Mouse (Mus musculus) embryonic facial prominence, embryonic 10.5 days (tissue): ENCODE results near the gene Caskin2. TPM values are rescaled to one million over a fixed set of nuclear protein-coding genes. Genes with fewer than 3 reads are reported as not detected.
A peak's percentile ranks its signal among the peaks of the same experiment; 100 is the strongest.

Experiments used
- DNase-seq: peaks from one replicate; pipeline ENCODE4 v3.0.0-alpha.2; 2017; ENCODE audit warnings: low spot score
- H3K27ac ChIP-seq: fragments of 300-500 bp; sonication (generic); replicated peaks from 2 replicates; pipeline ENCODE4 v1.5.1; 2016; ENCODE audit warnings: mild to moderate bottlenecking
- H3K27me3 ChIP-seq: fragments of 300-500 bp; sonication (generic); replicated peaks from 2 replicates; pipeline ENCODE4 v1.6.1; 2016; ENCODE audit warnings: low read depth, mild to moderate bottlenecking; ENCODE audit not compliant: poor library complexity, severe bottlenecking
- H3K36me3 ChIP-seq: fragments of 300-500 bp; sonication (generic); replicated peaks from 2 replicates; pipeline ENCODE4 v1.6.1; 2016; ENCODE audit warnings: mild to moderate bottlenecking, moderate library complexity
- H3K4me1 ChIP-seq: fragments of 300-500 bp; sonication (generic); 2 replicates; pipeline ENCODE4 v1.6.1; 2016
- H3K4me3 ChIP-seq: fragments of 300-500 bp; sonication (generic); 2 replicates; pipeline ENCODE4 v1.5.1; 2016; ENCODE audit warnings: mild to moderate bottlenecking, moderate library complexity
- H3K9me3 ChIP-seq: fragments of 300-500 bp; sonication (generic); 2 replicates; pipeline ENCODE4 v1.6.1; 2016; ENCODE audit warnings: mild to moderate bottlenecking
- WGBS: fragments of 180-500 bp; shearing (Covaris S2); methylation state at CpG from one replicate; pipeline ENCODE4 v1.1.7; 2016; 5-methylcytosine and 5-hydroxymethylcytosine counted together
- polyA plus RNA-seq: library from polyadenylated mRNA; unstranded; fragments of >200 nt; fragmentation: Nextera tagmentation; extraction: Ambion mirVana; gene quantifications from 2 replicates; pipeline ENCODE4 v1.2.1, GENCODE M21; 2016

Gene Caskin2
- polyA plus RNA-seq, 1 experiment from 2014 or later = 20.3 TPM

GRCm38 (mm10) chr11:115811381-115812093 lies 1.9 kb downstream of the Caskin2 start:
- Histone ChIP-seq H3K4me3 (peak overlapping the region; percentile 74), H3K27me3 (no peaks in the 10 kb centered on the region), H3K27ac (no peak overlapping the region), H3K4me1 (peaks cover 85% of the 10 kb centered on the region), H3K36me3 (peaks cover 56% of the 10 kb centered on the region), H3K9me3 (no peaks in the 10 kb centered on the region)
- WGBS = 82% methylated on average over 20 of the region's 20 CpGs
- no peak for DNase-seq

GRCm38 (mm10) chr11:115810377-115810776 lies 3.1 kb downstream of the Caskin2 start:
- Histone ChIP-seq H3K27ac (peak overlapping the region; percentile 44), H3K4me1 (peaks cover 77% of the 10 kb centered on the region), H3K36me3 (peaks cover 66% of the 10 kb centered on the region), H3K27me3 (no peaks in the 10 kb centered on the region), H3K9me3 (no peaks in the 10 kb centered on the region), H3K4me3 (peak overlapping the region; percentile 74; the same call in 1 of the 2 replicates)
- 92% methylated on average over 14 of the region's 14 CpGs for WGBS
- DNase-seq = no peak

- Histone ChIP-seq H3K9me3 (no peaks in the 10 kb centered on the region), H3K27ac (peak overlapping the region; percentile 66), H3K27me3 (no peaks in the 10 kb centered on the region), H3K4me1 (peaks cover 69% of the 10 kb centered on the region), H3K4me3 (peak overlapping the region; percentile 74; the same call in 1 of the 2 replicates), H3K36me3 (peaks cover 76% of the 10 kb centered on the region)
- WGBS = 60% methylated on average over 8 of the region's 8 CpGs
- no peak for DNase-seq
Observed at GRCm38 (mm10) chr11:115809311-115809781, 4.1 kb downstream of the Caskin2 start.

- H3K36me3 ChIP-seq = peaks cover 82% of the 10 kb centered on the region
- DNase-seq = no peak
- WGBS = 69% methylated on average over 10 of the region's 10 CpGs
- no peaks in the 10 kb centered on the region for H3K27me3 ChIP-seq
- peak overlapping the region; percentile 66 for H3K27ac ChIP-seq
- H3K9me3 ChIP-seq = no peaks in the 10 kb centered on the region
- H3K4me1 ChIP-seq = peaks cover 64% of the 10 kb centered on the region
- peak overlapping the region; percentile 74; the same call in 1 of the 2 replicates for H3K4me3 ChIP-seq
Observed at GRCm38 (mm10) chr11:115808696-115809310, 4.6 kb downstream of the Caskin2 start.

GRCm38 (mm10) chr11:115807971-115808370 lies 5.5 kb downstream of the Caskin2 start:
- 72% methylated on average over 11 of the region's 11 CpGs for WGBS
- H3K4me3 ChIP-seq = peak overlapping the region; percentile 9; the same call in 1 of the 2 replicates
- H3K36me3 ChIP-seq = peaks cover 90% of the 10 kb centered on the region
- no peak for DNase-seq
- H3K4me1 ChIP-seq = peaks cover 63% of the 10 kb centered on the region
- H3K27ac ChIP-seq = 0 out of 2 replicates have a peak overlapping the region, but pooled peaks have one; percentile 41
- no peaks in the 10 kb centered on the region for H3K9me3 ChIP-seq
- no peaks in the 10 kb centered on the region for H3K27me3 ChIP-seq

- peaks cover 97% of the 10 kb centered on the region for H3K36me3 ChIP-seq
- no peaks in the 10 kb centered on the region for H3K9me3 ChIP-seq
- DNase-seq = no peak
- H3K27ac ChIP-seq = peak overlapping the region; percentile 41; the same call in 1 of the 2 replicates
- H3K4me1 ChIP-seq = peaks cover 56% of the 10 kb centered on the region
- H3K27me3 ChIP-seq = no peaks in the 10 kb centered on the region
- no peak overlapping the region for H3K4me3 ChIP-seq
- WGBS = 73% methylated on average over 6 of the region's 6 CpGs
Observed at GRCm38 (mm10) chr11:115807306-115807705, 6.1 kb downstream of the Caskin2 start.

- Histone ChIP-seq H3K4me1 (peaks cover 44% of the 10 kb centered on the region), H3K9me3 (no peaks in the 10 kb centered on the region), H3K36me3 (peaks cover 99% of the 10 kb centered on the region), H3K27ac (no peak overlapping the region), H3K4me3 (no peak overlapping the region), H3K27me3 (no peaks in the 10 kb centered on the region)
- WGBS = 94% methylated on average over 10 of the region's 10 CpGs
- DNase-seq = no peak
Observed at GRCm38 (mm10) chr11:115806154-115806553, 7.3 kb downstream of the Caskin2 start.

- Histone ChIP-seq H3K27ac (0 out of 2 replicates have a peak overlapping the region, but pooled peaks have one; percentile 19), H3K4me3 (0 out of 2 replicates have a peak overlapping the region, but pooled peaks have one; percentile 2), H3K4me1 (peaks cover 33% of the 10 kb centered on the region), H3K36me3 (peaks cover 99% of the 10 kb centered on the region), H3K9me3 (no peaks in the 10 kb centered on the region), H3K27me3 (no peaks in the 10 kb centered on the region)
- 92% methylated on average over 7 of the region's 7 CpGs for WGBS
- DNase-seq = no peak
Observed at GRCm38 (mm10) chr11:115805005-115805404, 8.4 kb downstream of the Caskin2 start.

- peaks cover 15% of the 10 kb centered on the region for H3K4me1 ChIP-seq
- H3K27ac ChIP-seq = no peak overlapping the region
- peaks cover 99% of the 10 kb centered on the region for H3K36me3 ChIP-seq
- no peak overlapping the region for H3K4me3 ChIP-seq
- WGBS = 95% methylated on average over 24 of the region's 24 CpGs
- H3K27me3 ChIP-seq = no peaks in the 10 kb centered on the region
- H3K9me3 ChIP-seq = no peaks in the 10 kb centered on the region
- DNase-seq = no peak
Observed at GRCm38 (mm10) chr11:115803072-115803709, 10.2 kb downstream of the Caskin2 start.

- 95% methylated on average over 18 of the region's 18 CpGs for WGBS
Observed at GRCm38 (mm10) chr11:115800981-115801380, 12.5 kb downstream of the Caskin2 start.

GRCm38 (mm10) chr11:115797665-115798064 lies 15.8 kb downstream of the Caskin2 start:
- Histone ChIP-seq H3K9me3 (no peaks in the 10 kb centered on the region), H3K36me3 (peaks cover 100% of the 10 kb centered on the region)
- WGBS = 90% methylated on average over 9 of the region's 9 CpGs

More at GRCm38 (mm10) chr11:115800981-115801380, 12.5 kb downstream of the Caskin2 start:
- H3K9me3 ChIP-seq = no peaks in the 10 kb centered on the region
- no peak for DNase-seq
- H3K4me3 ChIP-seq = no peak overlapping the region
- no peaks in the 10 kb centered on the region for H3K27me3 ChIP-seq
- H3K36me3 ChIP-seq = peaks cover 99% of the 10 kb centered on the region
- no peaks in the 10 kb centered on the region for H3K4me1 ChIP-seq
- no peak overlapping the region for H3K27ac ChIP-seq

GRCm38 (mm10) chr11:115796898-115797297 lies 16.5 kb downstream of the Caskin2 start:
- no peak for DNase-seq
- 86% methylated on average over 15 of the region's 15 CpGs for WGBS
- Histone ChIP-seq H3K27me3 (no peaks in the 10 kb centered on the region), H3K4me1 (no peaks in the 10 kb centered on the region), H3K36me3 (peaks cover 100% of the 10 kb centered on the region), H3K4me3 (no peak overlapping the region), H3K9me3 (no peaks in the 10 kb centered on the region), H3K27ac (no peak overlapping the region)

More at GRCm38 (mm10) chr11:115797665-115798064, 15.8 kb downstream of the Caskin2 start:
- H3K4me3 ChIP-seq = no peak overlapping the region
- H3K4me1 ChIP-seq = no peaks in the 10 kb centered on the region
- no peaks in the 10 kb centered on the region for H3K27me3 ChIP-seq
- H3K27ac ChIP-seq = no peak overlapping the region
- no peak for DNase-seq
